Mouse (Mus musculus) left cerebral cortex, adult 2 months (tissue): ENCODE data around the gene Cacng8. TPM values are rescaled to one million over a fixed set of nuclear protein-coding genes. Genes with fewer than 3 reads are reported as not detected.
A peak's percentile ranks its signal among the peaks of the same experiment; 100 is the strongest.

Experiments
- DNase-seq, 2 experiments: peaks; one replicate each; pipeline ENCODE4 v3.0.0; 2021 to 2022; ENCODE audit warnings: low spot score in 2 of 2, mixed read lengths in 1 of 2; ENCODE audit errors: extremely low spot score in 1 of 2
- H3K27ac ChIP-seq: fragments of 200-600 bp; 2 replicates; pipeline ENCODE4 v1.8.1; 2022
- H3K4me3 ChIP-seq: fragments of 200-600 bp; 2 replicates; pipeline ENCODE4 v1.8.1; 2022
- CTCF ChIP-seq: fragments of 200-600 bp; IDR thresholded peaks from 2 replicates; pipeline ENCODE4 v1.8.1; 2022; ENCODE audit warnings: antibody characterized with exemption, mild to moderate bottlenecking, moderate library complexity
- intact Hi-C: fragments of 180-260 bp; cut with DNase I; formaldehyde crosslinking; loops from one replicate; pipeline ENCODE4 v1.15.1; 2025
- long read RNA-seq, 2 experiments: library from polyadenylated mRNA; stranded (forward); transcript quantifications; one replicate each; pipeline ENCODE4 v2.0.0; 2021; ENCODE audit warnings: borderline mapping rate in 2 of 2
- total RNA-seq, 2 experiments: library from RNA; stranded (reverse); gene quantifications; 2 replicates each; pipeline ENCODE4 v1.2.3; 2021

Gene Cacng8
- total RNA-seq, result 100 to 1,000 TPM; 176 to 186 TPM
- long read RNA-seq, experiment 1, partial matches to known transcripts, result 1 of 2 reads
- long read RNA-seq, experiment 1, other reads (novel, unspliced or antisense), result 1 of 2 reads
- long read RNA-seq, experiment 2, partial matches to known transcripts, result 0 of 1 reads
- long read RNA-seq, experiment 2, other reads (novel, unspliced or antisense), result 1 of 1 reads

DNA sequence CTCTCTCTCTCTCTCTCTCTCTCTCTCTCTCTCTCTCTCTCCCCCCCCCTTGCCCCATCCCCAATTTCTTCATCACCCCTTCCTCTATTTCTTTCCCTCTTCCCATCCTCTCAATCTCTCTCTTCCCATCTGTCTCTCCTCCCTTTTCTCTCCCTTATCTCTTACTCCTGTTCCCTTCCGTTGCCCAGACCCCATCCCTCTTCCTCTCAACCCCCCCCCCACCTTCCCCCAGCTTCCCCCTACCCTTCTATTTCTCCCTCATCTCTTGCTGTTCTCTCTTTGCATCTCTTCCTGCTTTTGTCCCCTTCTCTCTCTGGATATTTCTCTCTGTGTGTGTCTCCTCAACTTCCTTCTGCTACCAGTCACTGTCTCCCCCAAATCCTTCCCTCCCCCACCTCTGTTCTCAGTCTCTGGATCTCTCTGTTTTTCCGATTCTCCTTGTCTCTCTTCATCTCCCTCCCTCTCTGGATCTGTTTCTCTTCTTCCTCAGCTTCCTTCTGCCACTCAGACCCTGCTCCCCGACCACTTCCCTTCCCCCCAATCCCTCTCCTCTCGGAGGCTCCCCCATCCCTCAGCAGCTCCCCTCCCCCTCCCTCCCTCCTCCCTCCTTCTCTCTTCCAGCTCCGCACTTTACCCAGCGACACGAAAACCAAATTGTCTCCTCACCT lies at the start of gene Cacng8:
TSS of gene Cacng8 (plus strand) at position 271 of the 668 bp plus-strand sequence.
- TF ChIP-seq CTCF, result no peak
- H3K4me3 ChIP-seq, result peak within 1 kb of the TSS; percentile 56
- H3K27ac ChIP-seq, result peak within 1 kb of the TSS; percentile 90
- DNase-seq, result peak in 1 of 2 experiments; percentile 44
- intact Hi-C loops, result loop anchor here (5.0 kb wide), 2 partner anchors 58 to 62 kb away; partner anchors contain the start of gene Cacng7

- intact Hi-C loops, result no loop called here
Observed at GRCm38 (mm10) chr7:3343861-3344260, 46.6 kb upstream of the Cacng8 start.

GRCm38 (mm10) chr7:3345301-3345700 lies 45.2 kb upstream of the Cacng8 start:
- Histone ChIP-seq H3K27ac (no peak overlapping the region), H3K4me3 (no peak overlapping the region)
- no peak for DNase-seq
- intact Hi-C loops, result no loop called here
- no peak for TF ChIP-seq CTCF

More at GRCm38 (mm10) chr7:3343861-3344260, 46.6 kb upstream of the Cacng8 start:
- Histone ChIP-seq H3K27ac (no peak overlapping the region), H3K4me3 (no peak overlapping the region)
- no peak for DNase-seq
- no peak for TF ChIP-seq CTCF

GRCm38 (mm10) chr7:3347366-3348287 lies 42.9 kb upstream of the Cacng8 start:
- Histone ChIP-seq H3K27ac (no peak overlapping the region), H3K4me3 (no peak overlapping the region)
- TF ChIP-seq CTCF, result no peak
- intact Hi-C loops, result no loop called here
- DNase-seq, result no peak

DNA sequence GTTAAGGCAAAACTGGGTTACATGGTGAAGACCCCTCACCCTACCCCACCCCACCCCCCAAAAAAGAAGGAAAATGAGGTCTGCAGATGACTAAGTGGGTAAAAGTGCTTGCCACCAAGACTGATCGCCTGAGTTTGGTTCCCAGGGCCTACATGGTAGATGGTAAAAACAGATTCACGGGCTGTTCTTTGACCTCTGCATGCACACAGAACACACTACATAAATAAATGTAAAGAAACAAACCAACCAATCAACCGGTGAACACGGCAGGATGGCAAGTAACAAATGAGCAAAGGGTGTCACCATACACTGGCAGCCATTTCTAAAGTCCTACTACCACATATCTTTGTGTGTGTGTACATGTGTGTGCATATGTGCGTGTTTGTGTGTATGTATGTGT lies 42.2 kb upstream of the Cacng8 start:
- intact Hi-C loops, result no loop called here
- TF ChIP-seq CTCF, result no peak
- no peak for DNase-seq
- Histone ChIP-seq H3K4me3 (no peak overlapping the region), H3K27ac (no peak overlapping the region)

DNA sequence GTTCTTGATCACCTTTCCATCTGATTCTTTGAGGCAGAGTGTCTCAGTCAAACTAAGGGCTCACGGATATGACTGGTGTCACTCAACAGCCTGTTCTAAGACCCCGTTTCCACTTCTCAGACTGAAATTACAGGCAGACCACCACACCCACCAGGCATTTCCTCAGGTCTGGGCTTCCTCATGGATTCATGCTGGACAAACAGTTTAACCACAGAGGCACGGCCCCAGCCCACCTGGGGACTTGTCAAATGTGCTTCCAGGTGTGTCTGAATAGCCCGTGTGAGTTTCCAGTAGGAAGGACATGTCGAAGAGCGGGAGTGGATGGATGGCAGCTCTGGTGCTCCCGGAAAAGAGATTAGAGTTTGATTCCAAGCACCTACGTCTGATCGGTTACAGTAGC lies 40.7 kb upstream of the Cacng8 start:
- no peak for TF ChIP-seq CTCF
- no peak overlapping the region for H3K27ac ChIP-seq
- intact Hi-C loops, result no loop called here

GRCm38 (mm10) chr7:3351536-3351935 lies 38.9 kb upstream of the Cacng8 start:
- peak; percentile 6 for TF ChIP-seq CTCF
- DNase-seq, result no peak
- Histone ChIP-seq H3K27ac (no peak overlapping the region), H3K4me3 (no peak overlapping the region)
- intact Hi-C loops, result no loop called here

More for the DNA sequence above, 40.7 kb upstream of the Cacng8 start:
- H3K4me3 ChIP-seq, result no peak overlapping the region
- DNase-seq, result no peak

DNA sequence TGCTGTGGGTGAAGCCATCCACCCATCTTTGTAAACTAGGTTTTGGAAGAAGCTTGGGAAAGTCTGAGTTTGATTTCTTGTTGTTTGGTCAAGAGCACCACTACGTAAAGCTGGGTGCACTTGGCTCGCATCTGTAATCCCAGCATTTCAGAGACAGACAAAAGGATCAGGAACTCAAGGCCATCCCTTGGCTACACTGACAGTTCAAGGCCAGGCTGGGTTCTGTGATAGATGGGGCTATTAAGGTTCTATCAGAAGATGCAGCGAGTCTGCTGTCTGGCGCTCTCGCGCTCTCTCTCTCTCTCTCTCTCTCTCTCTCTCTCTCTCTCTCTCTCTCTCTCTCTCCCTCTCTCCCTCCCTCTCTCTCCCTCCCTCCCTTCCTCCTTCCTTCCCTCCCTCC lies 35.6 kb upstream of the Cacng8 start:
- no peak for DNase-seq
- Histone ChIP-seq H3K4me3 (no peak overlapping the region), H3K27ac (no peak overlapping the region)
- no peak for TF ChIP-seq CTCF
- intact Hi-C loops, result no loop called here

- H3K4me3 ChIP-seq, result no peak overlapping the region
- no peak overlapping the region for H3K27ac ChIP-seq
- no peak for TF ChIP-seq CTCF
- intact Hi-C loops, result no loop called here
- no peak for DNase-seq
Observed at GRCm38 (mm10) chr7:3360678-3361077, 29.8 kb upstream of the Cacng8 start.

GRCm38 (mm10) chr7:3365547-3366279 lies 24.8 kb upstream of the Cacng8 start:
- H3K4me3 ChIP-seq, result no peak overlapping the region
- intact Hi-C loops, result no loop called here
- H3K27ac ChIP-seq, result no peak overlapping the region
- no peak for DNase-seq
- TF ChIP-seq CTCF, result no peak

- Histone ChIP-seq H3K27ac (no peak overlapping the region), H3K4me3 (no peak overlapping the region)
- peak in 1 of 2 experiments; percentile 19 for DNase-seq
- TF ChIP-seq CTCF, result no peak
- intact Hi-C loops, result no loop called here
Observed at GRCm38 (mm10) chr7:3366705-3367516, 23.6 kb upstream of the Cacng8 start.
